Comparison of ENCODE assay signal across 27 mouse cellular contexts in genomic region chr16:57340613-57340898, GRCm38 (mm10). TPM values are rescaled to one million over a fixed set of nuclear protein-coding genes. Genes with fewer than 3 reads are reported as not detected.
DNase-seq lines count a peak whose midpoint lies in the region; ATAC-seq and TF ChIP-seq lines count a peak whose summit lies in the region.
"Had no signal": no experiment of that assay in that cellular context is flagged by ENCODE, and none has a peak within 500 bp of the region (broad histone marks: within the 10 kb centered on the region; RNA-seq: fewer than 3 reads in every experiment).

No protein-coding gene starts in this region.

- H3K4me1 ChIP-seq in lung, embryonic 14.5 days (ENCODE audit: insufficient read depth) = 0 out of 2 replicates have a peak, but pooled peaks cover 2% of the 10 kb centered on the region
- peaks cover 2% of the 10 kb centered on the region; the same call in 1 of the 2 replicates for H3K4me1 ChIP-seq in lung, adult 2 months (ENCODE audit: control insufficient read depth, insufficient read depth, low read length)
- H3K4me1 ChIP-seq in limb, embryonic 13.5 days = peaks cover 50% of the 10 kb centered on the region
- H3K4me1 ChIP-seq: liver, embryonic 15.5 days had no signal

- H3K4me2 ChIP-seq in lung, embryonic 14.5 days = no peak overlapping the region
- 0 out of 2 replicates have a peak overlapping the region, but pooled peaks have one; percentile 2 for H3K4me2 ChIP-seq in limb, embryonic 13.5 days (replicated peaks)
- H3K4me2 ChIP-seq: heart, embryonic 13.5 days; liver, embryonic 15.5 days had no signal

- H3K9ac ChIP-seq in lung, embryonic 14.5 days = no peak overlapping the region
- H3K9ac ChIP-seq in limb, embryonic 13.5 days = no peak overlapping the region
- H3K9ac ChIP-seq: heart, embryonic 13.5 days; liver, embryonic 15.5 days had no signal

- no peaks in the 10 kb centered on the region for H3K27me3 ChIP-seq in lung, embryonic 14.5 days (ENCODE audit: insufficient read depth, low read length)
- H3K27me3 ChIP-seq in limb, embryonic 13.5 days = no peaks in the 10 kb centered on the region
- H3K27me3 ChIP-seq: heart, embryonic 13.5 days; liver, embryonic 15.5 days; Patski had no signal

- no peaks in the 10 kb centered on the region for H3K36me3 ChIP-seq in lung, embryonic 14.5 days (ENCODE audit: insufficient read depth)
- H3K36me3 ChIP-seq in limb, embryonic 13.5 days = no peaks in the 10 kb centered on the region
- H3K36me3 ChIP-seq: forebrain, embryonic 10.5 days; heart, embryonic 13.5 days; liver, embryonic 15.5 days had no signal

- peak; percentile 51 to 63 for DNase-seq in cerebellum, postnatal 10 days
- DNase-seq in cerebellum, adult 11-12 months = no peak
- DNase-seq in lung, embryonic 14.5 days = peak; percentile 53
- no peak for DNase-seq in lung, adult 2 months
- DNase-seq in NIH3T3 (ENCODE audit: low read depth) = peak; percentile 61
- DNase-seq in kidney, postnatal 4 days = no peak
- DNase-seq in right cerebral cortex, adult 2 months (ENCODE audit: low spot score in 2 of 2) = no peak
- DNase-seq: adrenal gland, adult 8-10 months; cerebellum, adult 2 months; cerebellum, postnatal 36 days; embryo, embryonic 11 days; gastrocnemius, postnatal 25 days; heart, adult 2 months; heart, postnatal 14 days; kidney, adult 2 months; liver; right cerebral cortex, postnatal 25 days; thymus, postnatal 25 days had no signal

- TF ChIP-seq POLR2A in lung, adult 2 months (IDR thresholded peaks at IDR 0.05; ENCODE audit: borderline replicate concordance, extremely low read depth, low read depth, low read length) = no peak

- no peak overlapping the region for H3K27ac ChIP-seq in lung, embryonic 14.5 days (ENCODE audit: low read depth)
- H3K27ac ChIP-seq in limb, embryonic 13.5 days = peak overlapping the region; percentile 70
- H3K27ac ChIP-seq: forebrain, embryonic 10.5 days; heart, adult 2 months; heart, embryonic 13.5 days; kidney, postnatal 0 days; liver, embryonic 15.5 days; macrophage had no signal

- WGBS in lung, embryonic 14.5 days = 51% methylated on average over 5 of the region's 5 CpGs
- 53% methylated on average over 5 of the region's 5 CpGs for WGBS in lung, adult 2 months
- WGBS in limb, embryonic 13.5 days = 41% methylated on average over 5 of the region's 5 CpGs

- no peaks in the 10 kb centered on the region for H3K9me3 ChIP-seq in lung, embryonic 14.5 days (ENCODE audit: low read depth, low read length)
- no peaks in the 10 kb centered on the region for H3K9me3 ChIP-seq in limb, embryonic 13.5 days
- H3K9me3 ChIP-seq: forebrain, embryonic 10.5 days; heart, embryonic 13.5 days; liver, embryonic 15.5 days had no signal

- H3K4me3 ChIP-seq in lung, embryonic 14.5 days (ENCODE audit: low read depth, low read length) = no peak overlapping the region
- no peak overlapping the region for H3K4me3 ChIP-seq in lung, adult 2 months (replicated peaks; ENCODE audit: extremely low read depth, low read depth, low read length)
- H3K4me3 ChIP-seq in limb, embryonic 13.5 days = no peak overlapping the region
- H3K4me3 ChIP-seq: forebrain, embryonic 10.5 days; heart, adult 2 months; heart, embryonic 13.5 days; liver, embryonic 15.5 days had no signal

- no peak for ATAC-seq in lung, embryonic 14.5 days (ENCODE audit: insufficient read depth)
- ATAC-seq in limb, embryonic 13.5 days (ENCODE audit: low FRiP score, low read depth) = no peak
- ATAC-seq: inflammation-experienced regulatory T-cells, adult 6 months; Patski had no signal

- TF ChIP-seq CTCF in lung, embryonic 14.5 days (IDR thresholded peaks at IDR 0.05; ENCODE audit: low read depth) = no peak
- TF ChIP-seq CTCF in lung, adult 2 months (IDR thresholded peaks at IDR 0.05; ENCODE audit: insufficient read depth, low read length) = no peak

RNA-seq across cellular contexts. Expression of gene Filip1l, which starts 12.3 kb away (rescaled TPM):
- polyA plus RNA-seq in lung, embryonic 14.5 days (2014; fragmentation: Nextera tagmentation; extraction: Ambion mirVana) = 29.0 and 29.2 TPM in 2 replicates
- 10.3 and 15.1 TPM in 2 replicates for polyA plus RNA-seq in lung, adult 2 months (2012; rRNA removed)
- 31.5 and 37.3 TPM in 2 replicates for polyA plus RNA-seq in limb, embryonic 13.5 days (2015; fragmentation: Nextera tagmentation; extraction: Ambion mirVana)

RNA-seq across cellular contexts. Expression of gene Tmem30c, which starts 47.9 kb away (rescaled TPM):
- polyA plus RNA-seq in lung, embryonic 14.5 days (2014; fragmentation: Nextera tagmentation; extraction: Ambion mirVana) = 0.07 TPM in 1 of 2 replicates, not detected in the other
- not detected in 2 replicates for polyA plus RNA-seq in lung, adult 2 months (2012; rRNA removed)
- 0.11 and 0.17 TPM in 2 replicates for polyA plus RNA-seq in limb, embryonic 13.5 days (2015; fragmentation: Nextera tagmentation; extraction: Ambion mirVana)
- polyA plus RNA-seq: forebrain, embryonic 10.5 days; heart, adult 2 months; heart, embryonic 13.5 days; kidney, adult 2 months; kidney, postnatal 0 days; liver, embryonic 15.5 days; macrophage; Patski; spleen, adult 2 months had no signal

Comparison
In these comparisons a context has a peak if more than half of its experiments do, and no peak if none do; other contexts are left out.
1. DNase-seq: peak in cerebellum, postnatal 10 days (2 of 2), lung, embryonic 14.5 days (single experiment) and NIH3T3 (single experiment); none in cerebellum, adult 11-12 months (single experiment), lung, adult 2 months (single experiment), kidney, postnatal 4 days (0 of 2) and right cerebral cortex, adult 2 months (0 of 2).